Mouse (Mus musculus) megakaryocyte, embryonic 14.5 days (primary cell): ENCODE measurements around the gene Hpcal1.

ENCODE experiments used
- FLI1 ChIP-seq: IDR thresholded peaks from 2 replicates; pipeline ENCODE4 v1.6.1; 2012; ENCODE audit warnings: low read length, inconsistent platforms, mixed read lengths
- GATA1 ChIP-seq: IDR thresholded peaks from 3 replicates; pipeline ENCODE4 v1.6.1; 2012; ENCODE audit warnings: mixed read lengths, low read length, inconsistent platforms, borderline replicate concordance

GRCm38 (mm10) chr12:17696395-17696794, 5.7 kb downstream of the Hpcal1 start:
- no peak for TF ChIP-seq FLI1
- TF ChIP-seq GATA1 = no peak
